Mouse (Mus musculus) kidney, postnatal 36 days (tissue): ENCODE measurements around the gene Synpo2.
"Not testable (repeated sequence)": the region's sequence is repeated elsewhere in the genome, so short reads cannot be mapped to it uniquely, and the experiment has no call there.

Experiments used
- DNase-seq, 2 experiments: peaks; one replicate each; pipeline ENCODE4 v3.0.0; 2021 to 2022; ENCODE audit warnings: mixed read lengths in 2 of 2

Synpo2 gene

GRCm38 (mm10) chr3:123128781-123129180, 107.2 kb downstream of the Synpo2 start:
- peak; percentile 14 to 40 for DNase-seq

DNA sequence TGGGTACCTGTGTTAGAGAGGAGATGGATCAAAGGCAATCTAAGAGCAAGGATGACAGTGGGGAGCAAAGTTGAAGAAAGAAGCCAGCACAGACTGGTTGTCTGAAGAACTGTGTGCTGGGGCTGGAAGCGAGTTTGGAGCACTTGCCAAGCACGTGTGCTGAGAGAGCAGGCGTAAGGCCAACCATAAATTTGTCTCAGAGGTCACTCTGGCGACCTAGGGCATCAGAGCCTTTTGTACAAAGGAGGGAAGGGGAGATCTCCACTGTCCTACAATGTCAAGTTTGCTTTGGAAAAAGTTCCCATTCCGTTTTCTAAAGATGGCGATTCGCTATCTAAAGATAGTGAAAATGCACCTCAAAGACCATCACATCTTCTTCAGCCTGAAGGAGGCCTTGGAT, 107.9 kb downstream of the Synpo2 start:
- peak in 1 of 2 experiments; percentile 12 for DNase-seq

GRCm38 (mm10) chr3:123126741-123127140, 109.2 kb downstream of the Synpo2 start:
- not testable (repeated sequence) for DNase-seq

DNA sequence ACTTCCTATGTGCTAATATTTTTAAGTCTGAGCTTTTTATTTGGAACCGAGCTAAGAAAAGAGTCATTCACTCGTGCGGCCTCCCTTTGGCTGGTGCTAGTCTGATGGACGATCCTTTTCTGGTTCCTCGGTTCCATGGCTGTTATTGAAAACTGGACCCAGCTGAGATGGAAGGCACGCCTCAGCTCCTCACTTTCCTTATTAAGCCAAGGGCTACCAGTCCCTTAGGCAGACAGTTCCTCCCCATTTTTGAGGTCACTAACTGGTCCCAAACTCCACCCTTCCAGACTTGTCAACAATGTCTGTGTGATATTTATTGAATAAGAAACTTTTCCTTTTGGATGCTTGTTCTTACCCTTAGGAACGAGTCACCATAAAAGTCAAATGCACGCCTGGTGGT, 112.1 kb downstream of the Synpo2 start:
- DNase-seq, result no peak

- no peak for DNase-seq
Measured at GRCm38 (mm10) chr3:123122151-123123030, 113.6 kb downstream of the Synpo2 start.

GRCm38 (mm10) chr3:123116903-123117302, 119.0 kb downstream of the Synpo2 start:
- DNase-seq, result peak in 1 of 2 experiments; percentile 23

- peak in 1 of 2 experiments; percentile 55 for DNase-seq
Measured at GRCm38 (mm10) chr3:123115770-123116527, 120.0 kb downstream of the Synpo2 start.

GRCm38 (mm10) chr3:123114001-123114635, 121.8 kb downstream of the Synpo2 start:
- DNase-seq, result no peak

DNA sequence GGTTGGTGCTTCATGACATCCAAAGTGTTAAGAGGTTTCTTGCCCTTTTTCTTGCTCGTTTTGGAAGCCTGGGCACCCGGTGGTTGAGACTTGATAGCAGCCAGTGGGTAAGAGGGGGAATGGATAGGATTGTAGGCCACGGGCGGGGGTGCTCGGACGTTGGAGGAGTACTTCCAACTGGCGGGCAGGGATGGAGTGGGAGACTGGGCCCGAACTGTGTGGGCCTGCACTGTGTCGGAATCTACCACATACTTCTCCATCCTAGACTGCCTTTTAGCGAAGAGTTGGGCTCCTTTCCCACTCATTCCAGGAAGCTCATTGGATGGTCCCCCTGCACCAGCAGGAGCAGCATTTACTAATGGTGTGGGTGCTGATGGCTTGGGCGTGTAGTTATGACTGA, 123.2 kb downstream of the Synpo2 start:
- DNase-seq, result no peak

GRCm38 (mm10) chr3:123111071-123111711, 124.8 kb downstream of the Synpo2 start:
- no peak for DNase-seq

GRCm38 (mm10) chr3:123107830-123108549, 128.0 kb downstream of the Synpo2 start:
- DNase-seq, result peak in 1 of 2 experiments; percentile 28

- DNase-seq, result no peak
Measured at GRCm38 (mm10) chr3:123104325-123104724, 131.6 kb downstream of the Synpo2 start.

- peak; percentile 83 to 88 for DNase-seq
Measured at GRCm38 (mm10) chr3:123103151-123103860, 132.6 kb downstream of the Synpo2 start.

GRCm38 (mm10) chr3:123101761-123102160, 134.2 kb downstream of the Synpo2 start:
- no peak for DNase-seq

DNA sequence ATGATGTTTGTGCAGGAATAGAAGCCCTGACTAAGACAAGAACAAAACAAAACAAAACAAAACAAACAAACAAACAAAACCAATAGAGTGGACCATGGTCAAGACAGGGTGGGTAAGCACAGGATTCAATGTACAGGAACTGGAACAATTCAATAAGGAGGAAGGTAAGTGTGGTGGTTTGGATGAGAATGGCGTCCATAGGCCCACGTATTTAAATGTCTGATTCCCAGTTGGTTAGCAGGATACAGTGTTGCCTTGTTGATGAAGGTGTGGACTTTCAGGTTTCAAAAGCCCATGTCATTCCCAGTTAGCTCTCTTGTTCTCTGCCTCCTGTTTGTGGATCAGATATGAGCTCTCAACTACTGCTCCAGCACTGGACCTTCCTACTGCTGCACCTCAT, 140.8 kb downstream of the Synpo2 start:
- DNase-seq, result no peak

GRCm38 (mm10) chr3:123093640-123094361, 142.1 kb downstream of the Synpo2 start:
- DNase-seq, result peak in 1 of 2 experiments; percentile 55

DNA sequence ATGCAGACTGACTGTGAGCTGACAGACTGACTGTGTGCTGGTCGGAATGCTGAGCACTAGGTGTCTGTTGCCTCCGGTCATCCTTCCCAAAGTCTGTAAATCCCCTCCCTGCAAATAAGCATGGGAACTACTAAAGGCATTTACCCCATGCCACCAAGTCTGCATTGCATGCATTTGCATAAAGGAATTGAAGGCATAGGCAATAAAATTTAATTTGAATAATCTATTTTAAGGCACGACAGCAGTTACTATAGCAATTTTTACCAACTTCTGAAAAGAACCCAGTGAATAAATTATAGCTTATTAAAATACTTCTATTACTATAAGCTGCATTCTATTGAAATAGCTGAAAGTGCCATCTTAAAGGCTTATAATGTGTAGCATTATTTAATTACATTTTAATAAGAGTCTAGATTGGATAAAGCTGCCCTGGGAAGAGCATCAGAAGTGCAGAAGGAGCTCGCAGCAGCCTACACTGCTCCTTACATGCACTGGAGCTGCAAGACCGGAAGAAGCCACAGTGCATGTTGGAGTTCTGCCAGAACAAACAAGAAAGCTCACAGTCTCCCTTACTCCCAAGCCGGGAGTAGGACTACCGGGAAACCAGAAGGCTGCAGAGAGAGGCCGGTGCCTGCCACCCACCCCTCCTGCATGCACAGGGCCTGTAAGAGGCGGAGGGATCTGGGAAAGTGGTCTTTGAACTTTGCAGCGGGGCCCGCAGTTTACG, 142.9 kb downstream of the Synpo2 start:
- DNase-seq, result peak; percentile 56 to 61

GRCm38 (mm10) chr3:123092442-123092841, 143.5 kb downstream of the Synpo2 start:
- DNase-seq, result peak; percentile 33 to 36

GRCm38 (mm10) chr3:123089297-123090020, 146.5 kb downstream of the Synpo2 start:
- no peak for DNase-seq
